21 mouse cellular contexts compared by ENCODE assay signal in genomic region chr3:104701761-104702160, GRCm38 (mm10).
"Had no signal": no experiment of that assay in that cellular context is flagged by ENCODE, and none has a peak within 500 bp of the region (broad histone marks: within the 10 kb centered on the region; RNA-seq: fewer than 3 reads in every experiment).

No protein-coding gene starts in this region.

- H3K4me1 ChIP-seq: hindbrain, embryonic 13.5 days; limb, embryonic 13.5 days; limb, embryonic 15.5 days; liver, embryonic 12.5 days had no signal

- H3K4me3 ChIP-seq: heart, adult 2 months; heart, embryonic 13.5 days; heart, embryonic 15.5 days; hindbrain, embryonic 13.5 days; hindbrain, embryonic 15.5 days; limb, embryonic 13.5 days; limb, embryonic 15.5 days; liver, embryonic 12.5 days had no signal

- H3K4me2 ChIP-seq: heart, embryonic 11.5 days; heart, embryonic 13.5 days; heart, embryonic 15.5 days; hindbrain, embryonic 13.5 days; limb, embryonic 15.5 days; liver, embryonic 12.5 days had no signal

- H3K9ac ChIP-seq: forebrain, postnatal 0 days; heart, embryonic 13.5 days; heart, embryonic 15.5 days; hindbrain, embryonic 13.5 days; hindbrain, embryonic 15.5 days; limb, embryonic 13.5 days; limb, embryonic 15.5 days; liver, embryonic 12.5 days; liver, embryonic 14.5 days had no signal

- H3K27me3 ChIP-seq: heart, embryonic 13.5 days; heart, embryonic 15.5 days; hindbrain, embryonic 13.5 days; hindbrain, embryonic 15.5 days; limb, embryonic 13.5 days; limb, embryonic 15.5 days; liver, embryonic 12.5 days had no signal

- DNase-seq: forebrain, postnatal 0 days; gastrocnemius, postnatal 14 days; gastrocnemius, postnatal 36 days; heart, adult 11 months; heart, adult 2 months; heart, postnatal 14 days; heart, postnatal 36 days; kidney, postnatal 14 days; layer of hippocampus, adult 9-11 months; layer of hippocampus, postnatal 36 days; left cerebral cortex, postnatal 4 days had no signal

- H3K36me3 ChIP-seq: heart, embryonic 13.5 days; heart, embryonic 15.5 days; hindbrain, embryonic 13.5 days; hindbrain, embryonic 15.5 days; limb, embryonic 13.5 days; limb, embryonic 15.5 days; liver, embryonic 12.5 days had no signal

- H3K9me3 ChIP-seq: heart, embryonic 13.5 days; heart, embryonic 15.5 days; hindbrain, embryonic 13.5 days; hindbrain, embryonic 15.5 days; limb, embryonic 13.5 days; limb, embryonic 15.5 days; liver, embryonic 12.5 days had no signal

- H3K27ac ChIP-seq: heart, adult 2 months; heart, embryonic 13.5 days; heart, embryonic 15.5 days; hindbrain, embryonic 13.5 days; hindbrain, embryonic 15.5 days; hindbrain, postnatal 0 days; limb, embryonic 13.5 days; limb, embryonic 15.5 days; liver, embryonic 12.5 days; liver, embryonic 14.5 days had no signal
